Mouse (Mus musculus) layer of hippocampus, postnatal 25 days (tissue): Measurements from ENCODE around the gene Abcg3. TPM values are rescaled to one million over a fixed set of nuclear protein-coding genes. Genes with fewer than 3 reads are reported as not detected.
"Not testable (repeated sequence)": the region's sequence is repeated elsewhere in the genome, so short reads cannot be mapped to it uniquely, and the experiment has no call there.

Experiments
- DNase-seq, 2 experiments: peaks; one replicate each; pipeline ENCODE4 v3.0.0; 2022; ENCODE audit warnings: mixed read lengths in 2 of 2, low spot score in 1 of 2; ENCODE audit errors: extremely low spot score in 1 of 2
- total RNA-seq, 2 experiments: library from RNA; stranded (reverse); gene quantifications; 2 replicates each; pipeline ENCODE4 v1.2.3; 2021

Gene Abcg3
- not detected for total RNA-seq

DNA sequence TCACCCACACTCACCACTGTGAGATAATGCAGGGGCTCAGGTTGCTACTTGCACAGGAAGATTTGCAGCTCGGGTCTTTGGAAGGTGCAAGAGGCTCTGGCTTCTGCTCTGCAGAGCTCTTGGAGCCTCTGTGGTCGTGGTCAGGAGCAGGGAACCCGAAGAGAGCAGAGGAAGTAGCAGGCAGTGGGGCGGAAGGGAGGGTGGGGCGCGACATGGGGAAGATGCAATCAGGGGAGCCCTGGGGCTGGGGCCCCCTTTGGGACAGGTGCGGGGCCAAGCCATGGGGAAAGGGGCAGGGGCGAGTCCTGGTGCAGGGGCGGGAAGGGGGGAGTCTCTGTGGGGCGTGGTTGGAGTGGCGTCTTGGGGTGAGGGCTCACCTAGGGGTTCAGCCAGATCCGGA, at the start of gene Abcg3:
Abcg3 (minus strand) TSS at position 184 of the 400 bp plus-strand sequence.
- no peak for DNase-seq

DNA sequence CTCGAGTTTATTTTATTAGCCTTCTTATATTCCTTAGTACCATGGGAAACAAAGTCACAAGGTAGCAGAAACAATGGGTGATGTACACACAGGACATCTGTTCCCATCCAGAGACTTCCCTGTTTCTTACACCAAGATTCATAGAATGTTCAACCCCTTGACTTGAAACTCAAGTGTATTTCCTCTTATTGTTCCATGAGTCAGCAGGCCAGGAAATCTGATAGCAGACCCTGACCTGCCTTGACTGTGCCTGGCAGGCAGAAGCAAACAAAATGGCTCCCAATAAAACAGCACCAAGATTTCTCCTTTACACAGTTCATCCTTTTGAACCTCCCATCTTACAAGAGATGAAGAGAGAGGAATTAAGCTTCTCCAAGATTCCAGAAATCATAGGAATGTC, 30.0 kb upstream of the Abcg3 start:
- no peak for DNase-seq

DNA sequence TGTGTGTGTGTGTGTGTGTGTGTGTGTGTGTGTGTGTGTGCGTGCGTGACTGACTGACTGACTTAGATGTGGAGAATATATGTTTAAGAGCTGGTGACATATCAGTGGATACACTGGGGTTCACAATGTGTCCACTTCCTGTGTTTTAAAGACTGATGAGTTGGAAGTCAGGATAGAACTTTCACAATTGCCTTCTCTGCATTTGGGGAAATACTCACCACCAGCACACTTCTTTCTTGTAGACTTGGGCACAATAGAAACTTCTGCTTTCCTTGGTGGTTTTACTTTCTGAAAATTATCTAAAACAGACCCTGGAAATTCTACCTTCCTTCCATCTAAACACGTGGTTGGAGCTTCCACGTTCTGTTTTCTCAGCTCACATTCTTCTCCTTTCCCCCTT, 29.1 kb upstream of the Abcg3 start:
- DNase-seq = no peak

DNA sequence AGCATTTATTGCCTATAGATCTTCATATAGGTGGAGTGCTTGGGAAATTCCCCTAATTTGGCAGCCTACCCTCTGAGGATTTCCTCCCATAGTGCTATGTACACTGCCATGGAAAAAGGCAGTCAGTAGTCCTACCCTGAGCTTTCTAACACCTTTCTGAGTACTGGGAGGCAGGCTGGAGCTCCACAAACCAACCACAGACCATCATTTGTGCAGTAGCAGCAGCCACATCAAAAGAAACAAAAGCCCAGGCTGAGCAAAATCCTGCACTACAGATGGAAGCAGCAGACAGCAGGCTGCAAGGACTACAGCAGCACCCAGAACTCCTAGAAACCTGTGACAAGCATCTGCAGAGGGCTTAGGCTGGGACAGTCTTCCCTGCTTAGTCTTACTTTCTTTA, 27.9 kb upstream of the Abcg3 start:
- DNase-seq = no peak

- no peak for DNase-seq
These were observed 6.9 kb upstream of the Abcg3 start for GRCm38 (mm10) chr5:104989411-104989810.

- DNase-seq = no peak
These were observed 5.5 kb upstream of the Abcg3 start for GRCm38 (mm10) chr5:104988000-104988399.

DNA sequence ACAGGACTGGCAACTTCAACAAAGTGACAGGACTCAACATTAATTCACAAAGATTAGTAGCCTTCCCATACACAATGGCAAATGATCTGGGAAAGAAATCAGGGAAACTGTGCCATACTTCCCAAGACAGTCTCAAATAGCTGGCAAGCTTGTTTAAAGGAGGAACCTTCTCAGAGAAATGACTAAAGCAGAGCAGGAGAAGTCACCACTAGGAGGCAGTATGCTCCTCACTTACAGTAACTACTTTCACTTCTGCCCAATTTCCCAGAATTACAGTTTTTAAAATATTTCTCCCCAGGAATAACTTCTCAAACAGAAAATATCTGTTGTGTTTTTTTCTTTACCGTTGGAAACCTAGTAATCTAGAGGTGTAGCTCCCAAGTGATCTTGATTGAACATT, 4.2 kb upstream of the Abcg3 start:
- DNase-seq = peak in 1 of 2 experiments; percentile 4

GRCm38 (mm10) chr5:104979040-104979513, 3.4 kb downstream of the Abcg3 start:
- DNase-seq = peak in 1 of 2 experiments; percentile 2

DNA sequence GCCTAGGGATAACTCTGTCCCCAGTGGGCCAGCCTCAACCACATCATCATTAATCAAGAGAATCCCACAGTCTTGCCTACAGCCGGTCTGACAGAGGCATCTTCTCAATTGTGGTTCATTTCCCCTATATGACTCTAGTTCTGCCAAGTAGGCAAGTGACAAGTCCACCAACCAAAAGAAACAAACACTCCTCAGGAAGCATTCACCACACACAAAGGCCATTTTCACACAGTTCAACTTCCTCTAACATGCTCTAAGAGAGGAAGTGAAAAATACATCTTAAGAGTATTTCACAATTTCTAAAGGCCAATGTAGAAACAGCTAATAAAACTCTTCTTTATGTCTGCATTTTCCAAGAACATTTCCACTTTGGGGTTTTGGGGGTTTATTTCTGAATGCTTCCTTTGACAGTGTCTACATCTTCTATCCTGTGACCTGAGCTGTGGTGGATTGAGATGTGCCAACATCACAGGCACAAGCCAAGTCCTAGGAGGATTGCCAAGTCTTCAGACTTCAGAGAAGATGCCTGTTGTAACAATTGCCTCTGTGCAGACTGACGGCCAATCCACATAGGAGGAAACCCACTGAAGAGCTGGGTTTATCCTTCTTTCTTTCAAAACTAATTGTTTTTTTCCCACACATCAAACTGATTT, 24.3 kb downstream of the Abcg3 start:
- no peak for DNase-seq

- no peak for DNase-seq
These were observed 27.3 kb downstream of the Abcg3 start for GRCm38 (mm10) chr5:104955208-104955607.

GRCm38 (mm10) chr5:104946951-104947350, 35.6 kb downstream of the Abcg3 start:
- DNase-seq = no peak

DNA sequence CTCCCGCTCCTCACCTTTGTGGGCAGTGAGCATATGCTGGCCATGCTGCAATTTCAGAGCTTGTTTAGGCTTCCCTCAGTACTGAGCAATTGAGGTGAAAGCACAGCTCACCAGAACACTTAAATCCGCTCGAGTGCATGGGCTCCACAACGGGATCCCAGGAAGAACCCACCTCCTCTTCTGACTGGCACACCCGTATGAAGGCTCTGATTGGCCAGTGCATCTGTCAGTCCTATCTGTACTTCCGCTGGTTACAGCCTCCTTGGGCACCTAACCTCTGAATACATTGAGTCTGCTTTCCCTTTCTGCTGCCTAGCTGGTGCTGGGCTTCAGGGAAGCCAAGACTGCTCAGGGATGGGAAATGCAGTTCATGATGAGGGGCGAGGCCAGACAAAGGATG, 48.4 kb downstream of the Abcg3 start:
- no peak for DNase-seq

GRCm38 (mm10) chr5:104906556-104906955, 76.0 kb downstream of the Abcg3 start:
- not testable (repeated sequence) for DNase-seq

Other genes starting within 250 kb of the Abcg3 start
- 1 to 10 TPM; 3.9 to 5.0 TPM for gene Zfp951, start 122.6 kb downstream of the Abcg3 start, total RNA-seq
- 1 to 10 TPM; 1.1 to 1.7 TPM for gene Gbp9, start 156.8 kb upstream of the Abcg3 start, total RNA-seq
- gene Gbp8, start 156.8 kb upstream of the Abcg3 start, total RNA-seq = not detected
- 1 to 10 TPM in 1 of 2 experiments, under 1 TPM in 1; 0.39 to 1.4 TPM for gene Gbp4, start 156.9 kb upstream of the Abcg3 start, total RNA-seq